Mouse (Mus musculus) stomach, embryonic 15.5 days (tissue): Measurements from ENCODE around the gene Nutf2. TPM values are rescaled to one million over a fixed set of nuclear protein-coding genes. Genes with fewer than 3 reads are reported as not detected.
A peak's percentile ranks its signal among the peaks of the same experiment; 100 is the strongest.

ENCODE experiments used
- ATAC-seq: fragments of 200-750 bp; cut with Nextera tagmentation; 2 replicates; pipeline ENCODE4 v1.8.0; 2017; ENCODE audit warnings: low read depth, moderate number of reproducible peaks, moderate TSS enrichment; ENCODE audit not compliant: insufficient read depth, low FRiP score
- H3K27ac ChIP-seq: fragments of 300-500 bp; sonication (generic); 2 replicates; pipeline ENCODE4 v1.5.1; 2015; ENCODE audit warnings: mild to moderate bottlenecking, inconsistent platforms
- H3K27me3 ChIP-seq: fragments of 300-500 bp; sonication (generic); replicated peaks from 2 replicates; pipeline ENCODE4 v1.6.1; 2015; ENCODE audit warnings: inconsistent platforms
- H3K36me3 ChIP-seq: fragments of 300-500 bp; sonication (generic); 2 replicates; pipeline ENCODE4 v1.6.1; 2015; ENCODE audit warnings: inconsistent platforms
- H3K4me1 ChIP-seq: fragments of 300-500 bp; sonication (generic); 2 replicates; pipeline ENCODE4 v1.6.1; 2015; ENCODE audit warnings: inconsistent platforms
- H3K4me2 ChIP-seq: fragments of 300-500 bp; sonication (generic); 2 replicates; pipeline ENCODE4 v1.6.1; 2015; ENCODE audit warnings: mild to moderate bottlenecking, inconsistent platforms
- H3K4me3 ChIP-seq: fragments of 300-500 bp; sonication (generic); replicated peaks from 2 replicates; pipeline ENCODE4 v1.5.1; 2015; ENCODE audit warnings: inconsistent platforms
- H3K9ac ChIP-seq: fragments of 300-500 bp; sonication (generic); 2 replicates; pipeline ENCODE4 v1.6.1; 2015; ENCODE audit warnings: inconsistent platforms
- H3K9me3 ChIP-seq: fragments of 300-500 bp; sonication (generic); 2 replicates; pipeline ENCODE4 v1.6.1; 2016; ENCODE audit warnings: inconsistent platforms
- WGBS: fragments of 180-500 bp; shearing (Covaris S2); methylation state at CpG from one replicate; pipeline ENCODE4 v1.1.7; 2015; 5-methylcytosine and 5-hydroxymethylcytosine counted together
- polyA plus RNA-seq: library from polyadenylated mRNA; unstranded; fragments of >200 nt; fragmentation: Nextera tagmentation; extraction: Ambion mirVana; gene quantifications from 2 replicates; pipeline ENCODE4 v1.2.1, GENCODE M21; 2015

Gene Nutf2
- polyA plus RNA-seq, 1 experiment from 2014 or later, result 151 TPM

GRCm38 (mm10) chr8:105892432-105892831, 32.1 kb downstream of the Nutf2 start:
- Histone ChIP-seq H3K4me2 (no peak overlapping the region), H3K4me1 (peaks cover 4% of the 10 kb centered on the region; the same call in 1 of the 2 replicates), H3K9ac (no peak overlapping the region), H3K36me3 (peaks cover 51% of the 10 kb centered on the region), H3K27me3 (no peaks in the 10 kb centered on the region), H3K27ac (no peak overlapping the region), H3K9me3 (no peaks in the 10 kb centered on the region), H3K4me3 (no peak overlapping the region)
- ATAC-seq, result 0 out of 2 replicates have a peak, but pooled peaks have one; percentile 13
- 85% methylated on average over 6 of the region's 6 CpGs for WGBS

DNA sequence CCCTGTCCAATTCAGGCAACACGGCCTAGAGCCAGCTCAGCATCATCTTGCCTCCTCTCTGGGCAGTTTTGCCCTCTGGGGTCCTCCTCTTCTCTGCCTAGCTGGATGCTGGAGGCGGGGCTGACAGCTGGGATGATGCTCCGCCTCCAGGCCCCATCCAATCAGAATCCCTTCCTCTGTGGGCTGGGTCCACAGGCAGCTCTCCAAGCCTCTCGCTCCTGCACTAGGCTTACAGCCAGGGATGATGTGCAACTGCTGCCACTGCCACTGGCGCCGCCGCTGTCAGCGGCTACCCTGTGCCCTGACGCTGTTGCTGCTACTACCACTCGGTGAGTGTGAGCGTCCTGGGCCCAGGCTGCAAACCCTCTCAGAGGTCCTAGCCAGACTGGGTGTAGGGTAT, 33.0 kb downstream of the Nutf2 start, which contains the start of gene Nrn1l:
TSS of gene Nrn1l (plus strand) at position 229 of the 400 bp plus-strand sequence.
- Histone ChIP-seq H3K9ac (no peak within 1 kb of the TSS), H3K4me1 (peaks cover 4% of the 10 kb centered on the region; the same call in 1 of the 2 replicates), H3K36me3 (peaks cover 42% of the 10 kb centered on the region), H3K27ac (no peak within 1 kb of the TSS), H3K4me2 (peak within 1 kb of the TSS; percentile 24; the same call in 1 of the 2 replicates), H3K27me3 (no peaks in the 10 kb centered on the region), H3K9me3 (no peaks in the 10 kb centered on the region), H3K4me3 (no peak within 1 kb of the TSS)
- ATAC-seq, result peak; percentile 80; the same call in 1 of the 2 replicates
- 17% methylated on average over 11 of the region's 11 CpGs for WGBS

- H3K9me3 ChIP-seq, result no peaks in the 10 kb centered on the region
- 78% methylated on average over 9 of the region's 9 CpGs for WGBS
- H3K4me3 ChIP-seq, result no peak overlapping the region
- peaks cover 12% of the 10 kb centered on the region for H3K4me1 ChIP-seq
- no peak overlapping the region for H3K27ac ChIP-seq
- no peak overlapping the region for H3K4me2 ChIP-seq
- H3K27me3 ChIP-seq, result no peaks in the 10 kb centered on the region
- no peak overlapping the region for H3K9ac ChIP-seq
- H3K36me3 ChIP-seq, result 0 out of 2 replicates have a peak, but pooled peaks cover 3% of the 10 kb centered on the region
- ATAC-seq, result no peak
Measured at GRCm38 (mm10) chr8:105897801-105898480, 37.6 kb downstream of the Nutf2 start.

- WGBS, result under 1% methylated on average over 67 of the region's 68 CpGs
- Histone ChIP-seq H3K4me2 (peak within 1 kb of the TSS; percentile 82), H3K9ac (peak within 1 kb of the TSS; percentile 99), H3K4me3 (peak within 1 kb of the TSS; percentile 99), H3K27me3 (no peaks in the 10 kb centered on the region), H3K36me3 (no peaks in the 10 kb centered on the region), H3K9me3 (no peaks in the 10 kb centered on the region), H3K27ac (peak within 1 kb of the TSS; percentile 92), H3K4me1 (peaks cover 9% of the 10 kb centered on the region)
- peak; percentile 96 for ATAC-seq
Measured at GRCm38 (mm10) chr8:105900180-105900940, 40.0 kb downstream of the Nutf2 start, which contains the start of gene Pskh1. Gene Pskh1 (plus strand): TSS chr8:105900441.

- no peaks in the 10 kb centered on the region for H3K27me3 ChIP-seq
- H3K9ac ChIP-seq, result peak overlapping the region; percentile 99
- peak overlapping the region; percentile 92 for H3K27ac ChIP-seq
- ATAC-seq, result no peak
- peaks cover 9% of the 10 kb centered on the region for H3K4me1 ChIP-seq
- H3K4me3 ChIP-seq, result peak overlapping the region; percentile 99
- peak overlapping the region; percentile 82 for H3K4me2 ChIP-seq
- no peaks in the 10 kb centered on the region for H3K36me3 ChIP-seq
- WGBS, result 29% methylated on average over 16 of the region's 16 CpGs
- no peaks in the 10 kb centered on the region for H3K9me3 ChIP-seq
Measured at GRCm38 (mm10) chr8:105900941-105901616, 40.7 kb downstream of the Nutf2 start.

- H3K4me2 ChIP-seq, result no peak overlapping the region
- no peaks in the 10 kb centered on the region for H3K4me1 ChIP-seq
- no peak for ATAC-seq
- 79% methylated on average over 3 of the region's 3 CpGs for WGBS
- H3K9ac ChIP-seq, result no peak overlapping the region
- no peaks in the 10 kb centered on the region for H3K27me3 ChIP-seq
- no peaks in the 10 kb centered on the region for H3K9me3 ChIP-seq
- no peak overlapping the region for H3K27ac ChIP-seq
- no peak overlapping the region for H3K4me3 ChIP-seq
- no peaks in the 10 kb centered on the region; the same call in none of the 2 replicates for H3K36me3 ChIP-seq
Measured at GRCm38 (mm10) chr8:105919390-105919789, 59.0 kb downstream of the Nutf2 start.

GRCm38 (mm10) chr8:105925123-105925522, 64.7 kb downstream of the Nutf2 start:
- Histone ChIP-seq H3K27me3 (no peaks in the 10 kb centered on the region), H3K9ac (no peak overlapping the region), H3K36me3 (peaks cover 9% of the 10 kb centered on the region), H3K4me1 (no peaks in the 10 kb centered on the region), H3K4me2 (no peak overlapping the region), H3K4me3 (no peak overlapping the region), H3K9me3 (no peaks in the 10 kb centered on the region), H3K27ac (no peak overlapping the region)
- ATAC-seq, result no peak
- WGBS, result 61% methylated on average over 3 of the region's 3 CpGs

Other genes with a start within 250 kb of the Nutf2 start
- 109 and 112 TPM in 2 replicates for gene Ctcf, start 224.0 kb upstream of the Nutf2 start, polyA plus RNA-seq
- gene Agrp, start 223.2 kb upstream of the Nutf2 start, polyA plus RNA-seq, result 0.77 and 1.1 TPM in 2 replicates
- gene Carmil2, start 174.3 kb upstream of the Nutf2 start, polyA plus RNA-seq, result 1.2 and 1.4 TPM in 2 replicates
- 45.0 and 52.8 TPM in 2 replicates for gene Acd, start 159.5 kb upstream of the Nutf2 start, polyA plus RNA-seq
- gene Pard6a, start 159.4 kb upstream of the Nutf2 start, polyA plus RNA-seq, result 14.9 and 15.0 TPM in 2 replicates
- gene 4933405L10Rik, start 152.9 kb upstream of the Nutf2 start, polyA plus RNA-seq, result 0.19 TPM in 1 of 2 replicates, not detected in the other
- gene Enkd1, start 152.4 kb upstream of the Nutf2 start, polyA plus RNA-seq, result 18.0 and 18.1 TPM in 2 replicates
- 16.0 and 16.2 TPM in 2 replicates for gene Gfod2, start 101.9 kb upstream of the Nutf2 start, polyA plus RNA-seq
- 13.1 and 13.4 TPM in 2 replicates for gene Ranbp10, start 33.2 kb upstream of the Nutf2 start, polyA plus RNA-seq
- gene Tsnaxip1, start 32.8 kb upstream of the Nutf2 start, polyA plus RNA-seq, result not detected in 2 replicates
- 38.0 and 41.2 TPM in 2 replicates for gene Cenpt, start 7.3 kb upstream of the Nutf2 start, polyA plus RNA-seq
- 61.6 and 63.3 TPM in 2 replicates for gene Thap11, start 5.4 kb upstream of the Nutf2 start, polyA plus RNA-seq
- 35.7 and 41.9 TPM in 2 replicates for gene Edc4, start 20.3 kb downstream of the Nutf2 start, polyA plus RNA-seq
- 0.31 and 0.63 TPM in 2 replicates for gene Nrn1l, start 33.0 kb downstream of the Nutf2 start, polyA plus RNA-seq
- gene Pskh1, start 39.9 kb downstream of the Nutf2 start, polyA plus RNA-seq, result 28.7 and 30.7 TPM in 2 replicates
- 1.9 and 3.8 TPM in 2 replicates for gene Ctrl, start 73.3 kb downstream of the Nutf2 start, polyA plus RNA-seq
- gene Psmb10, start 77.9 kb downstream of the Nutf2 start, polyA plus RNA-seq, result 61.2 and 61.4 TPM in 2 replicates
- gene Lcat, start 82.8 kb downstream of the Nutf2 start, polyA plus RNA-seq, result 2.9 and 5.8 TPM in 2 replicates
- 32.7 and 33.4 TPM in 2 replicates for gene Slc12a4, start 105.5 kb downstream of the Nutf2 start, polyA plus RNA-seq
- gene Dpep3, start 118.8 kb downstream of the Nutf2 start, polyA plus RNA-seq, result not detected in 2 replicates
- gene Dus2, start 130.8 kb downstream of the Nutf2 start, polyA plus RNA-seq, result 17.6 and 21.2 TPM in 2 replicates
- gene Dpep2nb, start 145.4 kb downstream of the Nutf2 start, polyA plus RNA-seq, result not detected in 2 replicates
- 14.9 and 15.3 TPM in 2 replicates for gene Ddx28, start 151.3 kb downstream of the Nutf2 start, polyA plus RNA-seq
- gene Nfatc3, start 198.3 kb downstream of the Nutf2 start, polyA plus RNA-seq, result 7.8 TPM in 2 replicates